Mouse (Mus musculus) monocyte, adult 5-6 weeks (primary cell): ENCODE results near the gene H2-K1. TPM values are rescaled to one million over a fixed set of nuclear protein-coding genes. Genes with fewer than 3 reads are reported as not detected.
"Not testable (repeated sequence)": the region's sequence is repeated elsewhere in the genome, so short reads cannot be mapped to it uniquely, and the experiment has no call there.

ENCODE experiments used
- ATAC-seq: fragments of 153-309, 156-312 bp; replicated peaks from 2 replicates; pipeline ENCODE4 v1.8.0; 2017; ENCODE audit warnings: mild to moderate bottlenecking; ENCODE audit not compliant: low TSS enrichment, insufficient number of reproducible peaks, severe bottlenecking, poor library complexity, low FRiP score
- total RNA-seq: library from RNA; stranded (forward); fragments of 200-1000, 200-491, 200-594 nt; gene quantifications from 3 replicates; pipeline ENCODE4 v1.2.3, GENCODE M21; 2017

The H2-K1 gene
- total RNA-seq, 1 experiment from 2014 or later = 3,712 TPM

- ATAC-seq = no peak
Measured at GRCm38 (mm10) chr17:33965082-33965845, 34.9 kb downstream of the H2-K1 start.

DNA sequence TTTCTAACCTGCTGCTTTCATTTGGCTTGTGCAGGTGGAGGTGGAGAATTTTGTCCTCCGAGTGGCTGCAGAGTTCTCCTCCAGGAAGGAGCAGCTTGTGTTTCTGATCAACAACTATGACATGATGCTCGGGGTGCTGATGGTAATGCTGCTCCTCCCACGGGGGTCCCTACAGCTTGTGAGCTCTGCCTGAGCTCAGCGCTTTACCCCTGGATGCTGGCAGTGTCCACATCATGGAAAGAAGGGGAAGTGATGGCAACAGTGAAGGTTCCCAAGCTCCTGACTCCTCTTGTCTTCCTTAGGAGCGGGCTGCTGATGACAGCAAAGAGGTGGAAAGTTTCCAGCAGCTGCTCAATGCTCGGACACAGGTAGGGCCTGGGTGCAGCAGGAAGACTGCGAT, 37.3 kb downstream of the H2-K1 start:
- no peak for ATAC-seq

- no peak for ATAC-seq
Measured at GRCm38 (mm10) chr17:33959948-33960347, 40.2 kb downstream of the H2-K1 start.

- no peak for ATAC-seq
Measured at GRCm38 (mm10) chr17:33959135-33959534, 41.0 kb downstream of the H2-K1 start.

- ATAC-seq = no peak
Measured at GRCm38 (mm10) chr17:33958451-33958850, 41.7 kb downstream of the H2-K1 start.

- ATAC-seq = no peak
Measured at GRCm38 (mm10) chr17:33957493-33957892, 42.7 kb downstream of the H2-K1 start.

DNA sequence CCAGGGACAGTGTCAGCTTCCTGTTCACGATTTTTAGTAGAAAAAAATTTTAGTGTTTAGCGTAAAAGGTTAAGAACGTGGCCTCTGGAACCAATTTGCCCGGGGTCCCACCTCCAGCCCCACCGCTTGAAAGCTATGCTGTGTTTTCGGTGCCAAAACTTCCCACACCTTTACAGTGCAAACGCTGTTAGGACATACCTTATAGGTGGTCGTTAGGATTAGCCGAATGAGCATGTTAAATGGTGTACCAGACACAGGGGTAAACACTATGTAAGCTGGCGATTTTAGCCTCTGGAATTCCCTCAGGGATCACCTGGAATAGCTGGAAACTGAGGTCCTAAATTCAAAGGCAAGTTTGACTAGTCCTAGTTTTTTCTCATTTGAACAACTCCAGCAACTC, 43.8 kb downstream of the H2-K1 start:
- ATAC-seq = no peak

DNA sequence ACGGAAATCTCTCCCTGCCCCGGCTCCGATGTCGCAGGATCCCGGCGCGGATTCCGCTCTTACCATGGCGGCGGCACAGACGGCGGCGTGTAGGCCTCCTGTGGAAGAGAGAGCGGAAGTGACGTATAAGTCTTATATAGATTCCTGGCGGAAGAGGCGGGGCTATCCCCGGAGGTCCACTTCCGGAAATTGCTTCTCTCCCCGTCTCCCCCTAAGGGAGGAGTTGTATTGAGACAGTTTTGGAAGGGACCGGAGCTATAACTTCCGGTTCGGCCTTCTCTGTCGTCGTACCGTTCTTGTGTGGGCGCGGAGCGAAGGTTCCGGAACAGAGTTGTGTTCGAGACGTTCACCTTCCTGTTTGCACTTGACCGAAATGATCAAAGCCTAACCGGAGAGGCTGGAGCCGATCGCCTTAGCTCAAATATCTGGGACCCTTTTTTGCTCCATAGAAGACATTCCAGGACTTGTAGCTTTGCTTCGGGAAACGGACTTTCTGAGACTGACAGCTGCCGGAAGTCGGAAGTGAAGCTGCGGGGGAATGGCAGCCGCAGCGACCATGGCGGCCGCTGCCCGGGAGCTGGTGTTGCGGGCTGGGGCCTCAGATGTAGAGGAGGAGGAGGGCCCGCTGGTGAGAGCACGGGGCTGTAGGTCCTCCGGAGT, 44.5 kb downstream of the H2-K1 start, which contains the start of the genes Vps52 and Rps18:
Vps52 (plus strand) TSS at position 258 of the 660 bp plus-strand sequence.
Rps18 (minus strand) TSS at position 447 of the 660 bp plus-strand sequence.
- ATAC-seq = peak; percentile 89

GRCm38 (mm10) chr17:33954646-33955554, 45.2 kb downstream of the H2-K1 start:
- ATAC-seq = no peak; the same call in 1 of the 2 replicates

GRCm38 (mm10) chr17:33953961-33954565, 46.1 kb downstream of the H2-K1 start:
- no peak for ATAC-seq

- ATAC-seq = no peak
Measured at GRCm38 (mm10) chr17:33953310-33953709, 46.8 kb downstream of the H2-K1 start.

DNA sequence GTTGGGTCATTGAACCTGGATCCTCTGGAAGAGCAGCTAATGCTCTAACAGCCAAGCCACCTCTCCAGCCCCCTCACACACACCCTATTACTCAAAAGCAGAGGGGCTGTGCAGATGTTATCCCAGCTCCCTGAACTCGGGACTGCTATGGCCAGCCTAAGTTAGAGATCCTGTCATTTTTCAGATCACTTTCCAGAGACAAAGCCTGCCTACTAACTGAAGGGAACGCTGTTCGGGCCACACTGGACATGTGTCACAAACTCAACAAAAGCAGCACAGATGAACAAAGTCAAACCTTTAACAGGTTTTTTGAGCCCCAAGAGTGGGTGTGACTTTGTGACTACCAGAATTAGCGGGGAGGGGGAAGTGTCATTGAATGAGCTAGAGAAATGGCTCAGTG, 47.3 kb downstream of the H2-K1 start:
- no peak for ATAC-seq

DNA sequence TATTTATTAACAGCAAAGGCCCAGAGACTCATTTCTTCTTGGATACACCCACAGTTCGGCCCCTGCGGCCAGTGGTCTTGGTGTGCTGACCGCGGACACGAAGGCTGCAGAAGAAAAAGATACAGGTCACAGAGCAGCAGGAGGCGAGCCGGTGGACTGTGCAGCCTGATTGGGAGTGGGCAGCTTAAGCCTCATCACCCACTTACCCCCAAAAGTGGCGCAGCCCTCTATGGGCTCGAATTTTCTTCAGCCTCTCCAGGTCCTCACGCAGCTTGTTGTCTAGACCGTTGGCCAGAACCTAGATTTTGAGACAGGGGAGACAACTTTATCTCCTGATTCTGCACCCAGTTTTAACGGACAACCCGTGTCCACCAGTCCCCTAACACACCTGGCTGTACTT, 48.1 kb downstream of the H2-K1 start:
- not testable (repeated sequence) for ATAC-seq

GRCm38 (mm10) chr17:33951021-33951946, 48.9 kb downstream of the H2-K1 start, which contains the start of gene B3galt4:
Gene B3galt4, minus strand, starts transcription at chr17:33951488.
- peak; percentile 59 for ATAC-seq

- ATAC-seq = no peak
Measured at GRCm38 (mm10) chr17:33950131-33950625, 50.0 kb downstream of the H2-K1 start.

DNA sequence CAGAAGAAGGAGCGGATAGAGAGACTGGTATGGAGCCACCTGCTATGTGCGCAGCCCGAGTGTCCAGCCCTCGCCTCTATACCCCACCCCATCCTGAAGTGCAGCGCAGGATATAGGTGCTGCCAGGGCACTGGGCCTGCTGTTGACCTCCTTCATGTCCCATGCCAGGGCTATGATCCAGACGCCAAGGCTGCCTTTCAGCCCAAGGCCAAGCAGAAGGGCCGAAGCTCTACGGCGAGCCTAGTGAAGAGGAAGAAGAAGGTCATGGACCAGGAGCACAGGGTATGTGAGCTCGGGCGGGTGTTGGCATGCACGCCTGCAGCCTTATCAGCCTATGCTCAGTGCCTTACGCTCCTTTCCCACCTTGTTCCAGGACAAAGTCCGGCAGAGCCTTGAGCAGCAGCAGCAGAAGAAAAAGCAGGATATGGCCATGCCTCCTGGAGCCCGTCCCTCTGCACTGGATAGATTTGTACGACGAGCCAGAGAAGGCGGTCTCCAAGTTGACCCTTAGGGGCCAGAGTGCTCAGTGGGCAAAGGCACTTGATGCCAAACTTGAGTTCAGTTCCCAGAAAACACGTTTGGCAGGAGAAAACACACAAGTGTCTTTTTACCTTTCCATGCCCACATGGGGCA, 51.1 kb downstream of the H2-K1 start:
- no peak for ATAC-seq
